15 mouse cellular contexts compared by ENCODE assay signal in genomic region chr6:85366387-85366786, GRCm38 (mm10). TPM values are rescaled to one million over a fixed set of nuclear protein-coding genes. Genes with fewer than 3 reads are reported as not detected.
DNase-seq lines count a peak whose midpoint lies in the region; ATAC-seq and TF ChIP-seq lines count a peak whose summit lies in the region.
"Had no signal": no experiment of that assay in that cellular context is flagged by ENCODE, and none has a peak within 500 bp of the region (broad histone marks: within the 10 kb centered on the region; RNA-seq: fewer than 3 reads in every experiment).

No protein-coding gene starts in this region.

- no peak for TF ChIP-seq CTCF in gastrocnemius, adult 2 months (IDR thresholded peaks at IDR 0.05)
- TF ChIP-seq CTCF in small intestine, adult 2 months (IDR thresholded peaks at IDR 0.05; ENCODE audit: extremely low read depth, insufficient read length, insufficient replicate concordance, low read depth, low read length), result no peak

- no peak overlapping the region for H3K4me2 ChIP-seq in lung, embryonic 16.5 days (ENCODE audit: low read depth, low read length)
- H3K4me2 ChIP-seq in heart, embryonic 16.5 days (ENCODE audit: low read depth, low read length), result peak overlapping the region; percentile 35
- H3K4me2 ChIP-seq: embryonic facial prominence, embryonic 15.5 days had no signal

- H3K9ac ChIP-seq in lung, embryonic 16.5 days (ENCODE audit: low read length), result peak overlapping the region; percentile 45; the same call in 1 of the 2 replicates
- H3K9ac ChIP-seq in heart, embryonic 16.5 days (ENCODE audit: low read length), result peak overlapping the region; percentile 52
- H3K9ac ChIP-seq: embryonic facial prominence, embryonic 15.5 days had no signal

- ATAC-seq in lung, embryonic 16.5 days (ENCODE audit: low read depth), result peak; percentile 23; the same call in 1 of the 2 replicates
- peak; percentile 74 for ATAC-seq in heart, embryonic 16.5 days (replicated peaks; ENCODE audit: extremely low read depth, insufficient read depth, low FRiP score)

- peak overlapping the region; percentile 33 for H3K4me3 ChIP-seq in gastrocnemius, adult 2 months
- H3K4me3 ChIP-seq in lung, embryonic 16.5 days (ENCODE audit: low read length), result no peak overlapping the region
- H3K4me3 ChIP-seq in heart, embryonic 16.5 days (ENCODE audit: low read length), result no peak overlapping the region
- no peak overlapping the region for H3K4me3 ChIP-seq in small intestine, adult 2 months (ENCODE audit: low read depth, low read length)
- H3K4me3 ChIP-seq: embryonic facial prominence, embryonic 15.5 days; myocyte had no signal

- 20% methylated on average over 1 of the region's 1 CpGs for WGBS in lung, embryonic 16.5 days
- 13% methylated on average over 1 of the region's 1 CpGs for WGBS in heart, embryonic 16.5 days
- 5% methylated on average over 1 of the region's 1 CpGs for WGBS in small intestine, adult 2 months

- intact Hi-C loops in gastrocnemius, adult 2 months (cut with DNase I), result no loop called here

- H3K4me1 ChIP-seq in lung, embryonic 16.5 days (replicated peaks; ENCODE audit: control insufficient read depth, insufficient read depth, low read length), result peaks cover 37% of the 10 kb centered on the region
- peaks cover 88% of the 10 kb centered on the region for H3K4me1 ChIP-seq in heart, embryonic 16.5 days (ENCODE audit: control insufficient read depth, insufficient read depth, low read length)
- H3K4me1 ChIP-seq in small intestine, adult 2 months (ENCODE audit: control insufficient read depth, insufficient read depth, insufficient read length, low read length), result no peaks in the 10 kb centered on the region

- H3K9me3 ChIP-seq in lung, embryonic 16.5 days (ENCODE audit: control insufficient read depth, low read length), result no peaks in the 10 kb centered on the region
- H3K9me3 ChIP-seq in heart, embryonic 16.5 days (replicated peaks; ENCODE audit: control insufficient read depth, low read length), result no peaks in the 10 kb centered on the region
- H3K9me3 ChIP-seq: embryonic facial prominence, embryonic 15.5 days had no signal

- H3K27me3 ChIP-seq in lung, embryonic 16.5 days (ENCODE audit: control insufficient read depth, insufficient read depth, low read depth, low read length), result no peaks in the 10 kb centered on the region
- no peaks in the 10 kb centered on the region for H3K27me3 ChIP-seq in heart, embryonic 16.5 days (ENCODE audit: control insufficient read depth, insufficient read depth, low read length)
- H3K27me3 ChIP-seq in small intestine, adult 2 months (ENCODE audit: control insufficient read depth, insufficient read depth, low read length), result peaks cover 25% of the 10 kb centered on the region
- H3K27me3 ChIP-seq: embryonic facial prominence, embryonic 15.5 days had no signal

- H3K27ac ChIP-seq in gastrocnemius, adult 2 months, result peak overlapping the region; percentile 92
- H3K27ac ChIP-seq in lung, embryonic 16.5 days (ENCODE audit: low read length), result peak overlapping the region; percentile 34; the same call in 1 of the 2 replicates
- H3K27ac ChIP-seq in heart, embryonic 16.5 days (ENCODE audit: low read length), result peak overlapping the region; percentile 85
- H3K27ac ChIP-seq in small intestine, adult 2 months (ENCODE audit: insufficient read depth, low read depth, low read length), result no peak overlapping the region
- H3K27ac ChIP-seq: embryonic facial prominence, embryonic 15.5 days had no signal

- peak; percentile 16; the same call in 1 of the 2 replicates for TF ChIP-seq POLR2A in small intestine, adult 2 months (IDR thresholded peaks at IDR 0.05; ENCODE audit: low read depth, low read length)

- H3K36me3 ChIP-seq in lung, embryonic 16.5 days (ENCODE audit: control insufficient read depth, insufficient read depth, low read length), result no peaks in the 10 kb centered on the region
- 0 out of 2 replicates have a peak, but pooled peaks cover 4% of the 10 kb centered on the region for H3K36me3 ChIP-seq in heart, embryonic 16.5 days (ENCODE audit: control insufficient read depth, insufficient read depth)
- H3K36me3 ChIP-seq in small intestine, adult 2 months (ENCODE audit: control insufficient read depth, insufficient read depth, low read length), result no peaks in the 10 kb centered on the region

- DNase-seq in gastrocnemius, adult 2 months, result no peak
- DNase-seq in gastrocnemius, postnatal 4 days (ENCODE audit: low spot score in 2 of 2), result no peak
- DNase-seq in lung, postnatal 36 days, result no peak
- DNase-seq in thymus, adult 18-20 months, result no peak
- no peak for DNase-seq in right cerebral cortex, postnatal 14 days
- DNase-seq: thymus, adult 2 months had no signal

RNA-seq across cellular contexts. Expression of gene Rab11fip5, which starts 8.0 kb away (rescaled TPM):
- total RNA-seq in gastrocnemius, adult 2 months (2021), result 10 to 100 TPM; 24.2 to 28.2 TPM
- total RNA-seq in gastrocnemius, postnatal 4 days (2021), result 10 to 100 TPM; 49.3 to 50.8 TPM
- polyA plus RNA-seq in lung, embryonic 16.5 days (2015; fragmentation: Nextera tagmentation; extraction: Ambion mirVana), result 12.0 and 12.2 TPM in 2 replicates
- polyA plus RNA-seq in heart, embryonic 16.5 days (2015; fragmentation: Nextera tagmentation; extraction: Ambion mirVana), result 42.1 and 51.9 TPM in 2 replicates
- 3.0 and 3.8 TPM in 2 replicates for polyA plus RNA-seq in small intestine, adult 2 months (2012; rRNA removed)

RNA-seq across cellular contexts. Expression of gene Sfxn5, which starts 33.2 kb away (rescaled TPM):
- total RNA-seq in gastrocnemius, adult 2 months (2021), result 1 to 10 TPM; 5.9 to 7.3 TPM
- total RNA-seq in gastrocnemius, postnatal 4 days (2021), result 1 to 10 TPM; 4.7 to 5.4 TPM
- 7.0 and 7.8 TPM in 2 replicates for polyA plus RNA-seq in lung, embryonic 16.5 days (2015; fragmentation: Nextera tagmentation; extraction: Ambion mirVana)
- polyA plus RNA-seq in heart, embryonic 16.5 days (2015; fragmentation: Nextera tagmentation; extraction: Ambion mirVana), result 3.2 and 4.9 TPM in 2 replicates
- 0.63 and 1.0 TPM in 2 replicates for polyA plus RNA-seq in small intestine, adult 2 months (2012; rRNA removed)

RNA-seq across cellular contexts. Expression of gene Noto, which starts 57.3 kb away (rescaled TPM):
- total RNA-seq in gastrocnemius, adult 2 months (2021), result not detected
- not detected for total RNA-seq in gastrocnemius, postnatal 4 days (2021)
- polyA plus RNA-seq in lung, embryonic 16.5 days (2015; fragmentation: Nextera tagmentation; extraction: Ambion mirVana), result 0.80 and 0.94 TPM in 2 replicates
- polyA plus RNA-seq in heart, embryonic 16.5 days (2015; fragmentation: Nextera tagmentation; extraction: Ambion mirVana), result not detected in 2 replicates
- not detected in 2 replicates for polyA plus RNA-seq in small intestine, adult 2 months (2012; rRNA removed)
- total RNA-seq: CH12.LX; hematopoietic stem cell, adult 5-6 weeks; megakaryocyte, adult 5-6 weeks had no signal
- polyA plus RNA-seq: embryonic facial prominence, embryonic 15.5 days; limb, embryonic 11.5 days; myocyte had no signal
